10 mouse cellular contexts compared by ENCODE assay signal in genomic region chr2:167593551-167594250, GRCm38 (mm10). TPM values are rescaled to one million over a fixed set of nuclear protein-coding genes. Genes with fewer than 3 reads are reported as not detected.
A peak's percentile ranks its signal among the peaks of the same experiment; 100 is the strongest.
DNase-seq lines count a peak whose midpoint lies in the region; ATAC-seq and TF ChIP-seq lines count a peak whose summit lies in the region.
"Had no signal": no experiment of that assay in that cellular context is flagged by ENCODE, and none has a peak within 500 bp of the region (broad histone marks: within the 10 kb centered on the region; RNA-seq: fewer than 3 reads in every experiment).

No protein-coding gene starts in this region.

- peaks cover 55% of the 10 kb centered on the region for H3K4me1 ChIP-seq in heart, embryonic 10.5 days
- peaks cover 6% of the 10 kb centered on the region; the same call in 1 of the 2 replicates for H3K4me1 ChIP-seq in liver, adult 2 months (ENCODE audit: control insufficient read depth, insufficient read depth, low read length)
- peaks cover 21% of the 10 kb centered on the region for H3K4me1 ChIP-seq in hindbrain, embryonic 15.5 days (replicated peaks)

- intact Hi-C loops in heart, postnatal 36 days (cut with DNase I) = loop anchor here (2.0 kb wide), 1 partner anchor 29 kb away; no protein-coding TSS in a partner anchor

- H3K27ac ChIP-seq in heart, embryonic 10.5 days = peak overlapping the region; percentile 77
- H3K27ac ChIP-seq in liver, adult 2 months (replicated peaks; ENCODE audit: insufficient read depth, low read depth, low read length) = peak overlapping the region; percentile 69
- no peak overlapping the region for H3K27ac ChIP-seq in hindbrain, embryonic 15.5 days (replicated peaks)

- peaks cover 5% of the 10 kb centered on the region for H3K27me3 ChIP-seq in heart, embryonic 10.5 days (ENCODE audit: insufficient read depth, poor library complexity, severe bottlenecking)
- H3K27me3 ChIP-seq in liver, adult 2 months (ENCODE audit: control insufficient read depth, insufficient read depth, low read length) = no peaks in the 10 kb centered on the region
- no peaks in the 10 kb centered on the region; the same call in 1 of the 2 replicates for H3K27me3 ChIP-seq in hindbrain, embryonic 15.5 days
- no peaks in the 10 kb centered on the region for H3K27me3 ChIP-seq in myocyte (ENCODE audit: control insufficient read depth, insufficient read depth, insufficient read length)

- DNase-seq in heart, embryonic 10.5 days (ENCODE audit: low spot score) = no peak
- DNase-seq in heart, postnatal 36 days = no peak
- no peak for DNase-seq in liver, adult 2 months (ENCODE audit: extremely low read depth, low read depth, low spot score)
- no peak for DNase-seq in liver
- no peak for DNase-seq in right cerebral cortex, postnatal 14 days
- no peak for DNase-seq in right cerebral cortex, postnatal 25 days
- DNase-seq: thymus, adult 18-20 months had no signal

- no peaks in the 10 kb centered on the region for H3K79me2 ChIP-seq in liver, adult 2 months (ENCODE audit: control insufficient read depth, insufficient read depth, low read length)
- no peaks in the 10 kb centered on the region for H3K79me2 ChIP-seq in myocyte (ENCODE audit: control insufficient read depth, insufficient read depth)

- H3K4me3 ChIP-seq in heart, embryonic 10.5 days = no peak overlapping the region
- no peak overlapping the region for H3K4me3 ChIP-seq in liver, adult 2 months (ENCODE audit: insufficient read depth, low read depth, low read length)
- no peak overlapping the region for H3K4me3 ChIP-seq in hindbrain, embryonic 15.5 days
- no peak overlapping the region for H3K4me3 ChIP-seq in myocyte
- H3K4me3 ChIP-seq: midbrain, embryonic 10.5 days had no signal

- H3K9me3 ChIP-seq in heart, embryonic 10.5 days = no peaks in the 10 kb centered on the region
- H3K9me3 ChIP-seq in hindbrain, embryonic 15.5 days = no peaks in the 10 kb centered on the region
- H3K9me3 ChIP-seq: midbrain, embryonic 10.5 days had no signal

- H3K9ac ChIP-seq in liver, adult 2 months (ENCODE audit: low read depth, low read length) = peak overlapping the region; percentile 17; the same call in 1 of the 2 replicates
- H3K9ac ChIP-seq in hindbrain, embryonic 15.5 days = no peak overlapping the region

- no peak for TF ChIP-seq POLR2A in liver, adult 2 months (IDR thresholded peaks at IDR 0.05; ENCODE audit: extremely low read depth, insufficient read depth, low read length)
- TF ChIP-seq POLR2A in myocyte (IDR thresholded peaks at IDR 0.05; ENCODE audit: insufficient read length, low read depth) = no peak

- H3K4me2 ChIP-seq in hindbrain, embryonic 15.5 days = no peak overlapping the region
- peak overlapping the region; percentile 61 for H3K4me2 ChIP-seq in myocyte (ENCODE audit: low read depth)

- 81% methylated on average over 4 of the region's 4 CpGs for WGBS in heart, embryonic 10.5 days
- WGBS in liver, adult 2 months = 88% methylated on average over 4 of the region's 4 CpGs
- 79% methylated on average over 4 of the region's 4 CpGs for WGBS in hindbrain, embryonic 15.5 days

- no peak for TF ChIP-seq CTCF in liver, adult 2 months (IDR thresholded peaks at IDR 0.05; ENCODE audit: low read depth, low read length)

- H3K36me3 ChIP-seq in heart, embryonic 10.5 days = no peaks in the 10 kb centered on the region
- H3K36me3 ChIP-seq in liver, adult 2 months (ENCODE audit: control insufficient read depth, insufficient read depth, low read length) = no peaks in the 10 kb centered on the region
- no peaks in the 10 kb centered on the region for H3K36me3 ChIP-seq in hindbrain, embryonic 15.5 days
- H3K36me3 ChIP-seq in myocyte (ENCODE audit: control insufficient read depth, insufficient read depth) = no peaks in the 10 kb centered on the region
- H3K36me3 ChIP-seq: midbrain, embryonic 10.5 days had no signal

- H3ac ChIP-seq in myocyte (ENCODE audit: control insufficient read depth, insufficient read length) = no peak overlapping the region

- ATAC-seq in hindbrain, embryonic 15.5 days (ENCODE audit: low FRiP score, low read depth) = peak; percentile 36; the same call in 1 of the 2 replicates

TF ChIP-seq in myocyte, 11 proteins besides CTCF, POLR2A, EP300 and RAD21:
- TF ChIP-seq E2F4 (IDR thresholded peaks at IDR 0.05; ENCODE audit: insufficient read depth) (no peak), TCF3 (IDR thresholded peaks at IDR 0.05; ENCODE audit: insufficient read length, low read depth) (no peak), USF1 (IDR thresholded peaks at IDR 0.05; ENCODE audit: low read depth) (no peak), REST (IDR thresholded peaks at IDR 0.05; ENCODE audit: insufficient read depth, insufficient read length) (no peak), MAX (IDR thresholded peaks at IDR 0.05; ENCODE audit: low read depth) (no peak), MYOG (IDR thresholded peaks at IDR 0.05; ENCODE audit: control insufficient read depth in 1 of 3, insufficient read depth in 1 of 3, insufficient read length in 2 of 3, low read depth in 2 of 3) (no peak), POLR2AphosphoS2 (IDR thresholded peaks at IDR 0.05; ENCODE audit: insufficient read length, low read depth) (no peak), CEBPB (IDR thresholded peaks at IDR 0.05; ENCODE audit: insufficient read depth, poor library complexity, severe bottlenecking) (no peak), SRF (IDR thresholded peaks at IDR 0.05; ENCODE audit: control insufficient read depth, insufficient read length, low read depth) (no peak), TCF12 (IDR thresholded peaks at IDR 0.05; ENCODE audit: insufficient read depth, poor library complexity, severe bottlenecking) (no peak), MYOD1 (IDR thresholded peaks at IDR 0.05; ENCODE audit: control insufficient read depth in 1 of 3, insufficient read length in 2 of 3, low read depth in 2 of 3) (no peak)
TF ChIP-seq in myocyte: peak in this region for 0.

RNA-seq across cellular contexts. Expression of gene Ube2v1, which starts 38.2 kb away (rescaled TPM):
- 312 and 332 TPM in 2 replicates for polyA plus RNA-seq in heart, embryonic 10.5 days (2016; fragmentation: Nextera tagmentation; extraction: Ambion mirVana)
- total RNA-seq in heart, postnatal 36 days (2021) = 100 to 1,000 TPM; 111 to 114 TPM
- 26.2 and 34.5 TPM in 2 replicates for total RNA-seq in liver, adult 2 months (2014; rRNA removed)
- 69.9 and 75.2 TPM in 2 replicates for polyA plus RNA-seq in liver, adult 2 months (2012; rRNA removed)
- polyA plus RNA-seq in hindbrain, embryonic 15.5 days (2015; fragmentation: Nextera tagmentation; extraction: Ambion mirVana) = 334 and 356 TPM in 2 replicates
- polyA plus RNA-seq in myocyte (2012; fragmentation: generic; extraction: Trizol) = 322 TPM

RNA-seq across cellular contexts. Expression of gene Snai1, which starts 55.7 kb away (rescaled TPM):
- 21.8 and 42.2 TPM in 2 replicates for polyA plus RNA-seq in heart, embryonic 10.5 days (2016; fragmentation: Nextera tagmentation; extraction: Ambion mirVana)
- 1 to 10 TPM; 1.5 to 2.0 TPM for total RNA-seq in heart, postnatal 36 days (2021)
- total RNA-seq in liver, adult 2 months (2014; rRNA removed) = 0.13 and 0.18 TPM in 2 replicates
- 2.2 and 2.7 TPM in 2 replicates for polyA plus RNA-seq in liver, adult 2 months (2012; rRNA removed)
- polyA plus RNA-seq in hindbrain, embryonic 15.5 days (2015; fragmentation: Nextera tagmentation; extraction: Ambion mirVana) = 5.9 and 6.6 TPM in 2 replicates
- 48.5 TPM for polyA plus RNA-seq in myocyte (2012; fragmentation: generic; extraction: Trizol)
